Comparison of ENCODE assay signal across 10 mouse cellular contexts in the genomic region with DNA sequence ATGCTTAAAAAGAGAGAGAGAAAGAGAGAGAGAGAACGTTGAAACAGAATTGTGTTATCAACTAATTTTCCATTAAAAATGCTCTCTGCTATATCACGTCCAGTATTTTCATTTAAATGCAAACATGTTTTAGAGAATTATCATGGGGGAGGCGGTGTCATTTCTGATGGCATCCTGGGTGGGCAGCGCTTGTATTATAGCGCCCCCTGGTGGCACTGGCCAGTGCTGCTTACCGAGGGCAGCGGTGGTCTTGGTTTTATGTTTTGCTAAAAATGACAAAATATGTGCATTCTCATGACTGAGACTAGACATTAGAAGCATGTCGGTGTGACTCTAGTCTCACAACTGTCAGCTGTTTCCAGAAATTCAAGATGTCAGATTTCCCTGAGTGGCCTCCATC. TPM values are rescaled to one million over a fixed set of nuclear protein-coding genes. Genes with fewer than 3 reads are reported as not detected.
DNase-seq lines count a peak whose midpoint lies in the region; ATAC-seq and TF ChIP-seq lines count a peak whose summit lies in the region.
"Had no signal": no experiment of that assay in that cellular context is flagged by ENCODE, and none has a peak within 500 bp of the region (broad histone marks: within the 10 kb centered on the region; RNA-seq: fewer than 3 reads in every experiment).

No protein-coding gene starts in this region.

- no peaks in the 10 kb centered on the region for H3K4me1 ChIP-seq in ES-Bruce4 (ENCODE audit: control insufficient read depth, insufficient read depth, low read length)
- H3K4me1 ChIP-seq in forebrain, embryonic 12.5 days = peaks cover 3% of the 10 kb centered on the region; the same call in 1 of the 2 replicates
- peaks cover 7% of the 10 kb centered on the region; the same call in 1 of the 2 replicates for H3K4me1 ChIP-seq in midbrain, embryonic 16.5 days (ENCODE audit: control insufficient read depth, insufficient read depth, low read length)
- H3K4me1 ChIP-seq: stomach, embryonic 15.5 days had no signal

- no peaks in the 10 kb centered on the region for H3K27me3 ChIP-seq in ES-Bruce4 (ENCODE audit: control insufficient read depth, insufficient read depth, low read length, poor library complexity, severe bottlenecking)
- H3K27me3 ChIP-seq in forebrain, embryonic 12.5 days = no peaks in the 10 kb centered on the region
- H3K27me3 ChIP-seq in midbrain, embryonic 16.5 days (ENCODE audit: control insufficient read depth, insufficient read depth, low read depth, low read length) = no peaks in the 10 kb centered on the region
- H3K27me3 ChIP-seq: stomach, embryonic 15.5 days had no signal

- no peak overlapping the region for H3K4me2 ChIP-seq in forebrain, embryonic 12.5 days
- H3K4me2 ChIP-seq in midbrain, embryonic 16.5 days (ENCODE audit: low read length) = no peak overlapping the region
- H3K4me2 ChIP-seq: stomach, embryonic 15.5 days had no signal

- no peak for TF ChIP-seq POLR2A in ES-Bruce4 (IDR thresholded peaks at IDR 0.05; ENCODE audit: insufficient read depth, low read length)

- peak; percentile 92 for TF ChIP-seq CTCF in ES-Bruce4 (IDR thresholded peaks at IDR 0.05; ENCODE audit: low read depth, low read length)

- DNase-seq in kidney, adult 9 months = peak; percentile 43
- no peak for DNase-seq in kidney, adult 11 months
- peak; percentile 68 for DNase-seq in brain, adult 2 months (ENCODE audit: low read depth, low spot score)
- peak; percentile 76 to 85 for DNase-seq in layer of hippocampus, postnatal 10 days (ENCODE audit: low spot score in 2 of 2)

- ATAC-seq in forebrain, embryonic 12.5 days (ENCODE audit: low FRiP score) = 0 out of 2 replicates have a peak, but pooled peaks have one; percentile 39
- peak; percentile 41; the same call in 1 of the 2 replicates for ATAC-seq in midbrain, embryonic 16.5 days
- no peak for ATAC-seq in erythroblast, adult 5-6 weeks (replicated peaks; ENCODE audit: low FRiP score, poor library complexity, severe bottlenecking)

- H3K9ac ChIP-seq in ES-Bruce4 (ENCODE audit: low read depth, poor library complexity, severe bottlenecking) = no peak overlapping the region
- H3K9ac ChIP-seq in forebrain, embryonic 12.5 days = no peak overlapping the region
- no peak overlapping the region for H3K9ac ChIP-seq in midbrain, embryonic 16.5 days (ENCODE audit: low read depth, low read length)
- H3K9ac ChIP-seq: stomach, embryonic 15.5 days had no signal

- no peaks in the 10 kb centered on the region for H3K9me3 ChIP-seq in ES-Bruce4 (replicated peaks; ENCODE audit: control insufficient read depth, insufficient read depth, low read length, poor library complexity, severe bottlenecking)
- no peaks in the 10 kb centered on the region for H3K9me3 ChIP-seq in forebrain, embryonic 12.5 days
- no peaks in the 10 kb centered on the region for H3K9me3 ChIP-seq in midbrain, embryonic 16.5 days (replicated peaks; ENCODE audit: control insufficient read depth, low read length, poor library complexity, severe bottlenecking)
- H3K9me3 ChIP-seq: stomach, embryonic 15.5 days had no signal

- WGBS in forebrain, embryonic 12.5 days = 8% methylated on average over 8 of the region's 8 CpGs
- 6% methylated on average over 8 of the region's 8 CpGs for WGBS in midbrain, embryonic 16.5 days

- no peak overlapping the region for H3K4me3 ChIP-seq in ES-Bruce4 (ENCODE audit: low read depth, low read length)
- no peak overlapping the region for H3K4me3 ChIP-seq in forebrain, embryonic 12.5 days (replicated peaks)
- no peak overlapping the region for H3K4me3 ChIP-seq in midbrain, embryonic 16.5 days (ENCODE audit: low read depth, low read length)
- H3K4me3 ChIP-seq: erythroblast, embryonic 14.5 days; stomach, embryonic 15.5 days had no signal

- no peaks in the 10 kb centered on the region for H3K36me3 ChIP-seq in ES-Bruce4 (ENCODE audit: control insufficient read depth, insufficient read depth, low read length, poor library complexity, severe bottlenecking)
- no peaks in the 10 kb centered on the region for H3K36me3 ChIP-seq in forebrain, embryonic 12.5 days (replicated peaks)
- H3K36me3 ChIP-seq in midbrain, embryonic 16.5 days (ENCODE audit: control insufficient read depth, insufficient read depth, low read length) = no peaks in the 10 kb centered on the region; the same call in 1 of the 2 replicates
- H3K36me3 ChIP-seq: stomach, embryonic 15.5 days had no signal

- TF ChIP-seq EP300 in ES-Bruce4 (IDR thresholded peaks at IDR 0.05; ENCODE audit: insufficient read depth, low read depth, low read length) = no peak

- no peak overlapping the region for H3K27ac ChIP-seq in ES-Bruce4 (ENCODE audit: insufficient read depth, low read length)
- no peak overlapping the region for H3K27ac ChIP-seq in forebrain, embryonic 12.5 days
- H3K27ac ChIP-seq in midbrain, embryonic 16.5 days (ENCODE audit: low read length) = no peak overlapping the region
- H3K27ac ChIP-seq: stomach, embryonic 15.5 days had no signal

RNA-seq across cellular contexts. Expression of a gene that starts 44.9 kb away (rescaled TPM):
- polyA plus RNA-seq in ES-Bruce4 (2011; ENCODE audit: insufficient read depth, insufficient read length, low read depth, missing spikeins) = 162 and 185 TPM in 2 replicates
- 187 and 192 TPM in 2 replicates for polyA plus RNA-seq in forebrain, embryonic 12.5 days (2016; fragmentation: Nextera tagmentation; extraction: Ambion mirVana)
- total RNA-seq in layer of hippocampus, postnatal 10 days (2021) = 100 to 1,000 TPM; 151 to 164 TPM
- polyA plus RNA-seq in midbrain, embryonic 16.5 days (2015; fragmentation: Nextera tagmentation; extraction: Ambion mirVana) = 190 and 195 TPM in 2 replicates
- total RNA-seq in erythroblast, adult 5-6 weeks (2015; ENCODE audit: low replicate concordance) = 1.2 and 2.1 TPM in 2 replicates
- 7.9 and 11.7 TPM in 2 replicates for total RNA-seq in erythroblast, adult 5-6 weeks (2017; ENCODE audit: low replicate concordance)
